Mouse (Mus musculus): ENCODE data around the gene A730049H05Rik. TPM values are rescaled to one million over a fixed set of nuclear protein-coding genes. Genes with fewer than 3 reads are reported as not detected.

Gene A730049H05Rik
- polyA plus RNA-seq, 1 experiment from 2014 or later, result 0.46 TPM

DNA sequence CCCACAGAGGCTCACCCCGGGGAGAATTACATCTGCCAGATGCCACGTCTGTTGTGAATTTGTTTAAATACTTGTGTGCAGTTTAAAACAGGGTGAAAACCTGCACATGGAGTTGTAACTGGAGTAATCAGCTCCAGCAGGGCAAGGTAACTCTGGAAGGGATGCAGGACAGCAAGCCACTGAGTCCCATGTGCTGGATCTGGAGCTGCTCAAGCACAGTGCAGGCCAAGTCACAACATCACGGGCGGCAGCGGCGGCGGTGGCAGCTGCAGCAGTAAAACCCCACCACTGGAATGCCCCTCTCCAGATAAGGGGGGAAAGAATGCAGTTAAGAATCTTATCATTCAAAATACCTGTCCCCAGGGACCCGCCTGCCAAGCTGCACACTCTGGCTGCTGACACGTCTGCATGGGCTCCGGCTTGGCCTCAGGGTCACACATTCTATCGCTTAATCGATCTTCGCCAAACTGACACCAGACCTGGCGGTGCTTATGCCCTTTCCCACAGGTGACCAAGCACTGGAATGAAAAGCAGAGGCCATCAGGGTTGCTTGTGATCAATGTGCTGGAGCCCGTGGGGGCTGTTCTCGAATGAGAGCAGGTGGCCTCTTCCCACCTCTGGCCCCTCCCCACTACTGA is 53.4 kb downstream of the A730049H05Rik start:
- no peak for ATAC-seq (ENCODE audit: low FRiP score)
- DNase-seq (ENCODE audit: low spot score), result no peak
- no peaks in the 10 kb centered on the region for H3K27me3 ChIP-seq (ENCODE audit: control insufficient read depth, insufficient read depth, low read length)

DNA sequence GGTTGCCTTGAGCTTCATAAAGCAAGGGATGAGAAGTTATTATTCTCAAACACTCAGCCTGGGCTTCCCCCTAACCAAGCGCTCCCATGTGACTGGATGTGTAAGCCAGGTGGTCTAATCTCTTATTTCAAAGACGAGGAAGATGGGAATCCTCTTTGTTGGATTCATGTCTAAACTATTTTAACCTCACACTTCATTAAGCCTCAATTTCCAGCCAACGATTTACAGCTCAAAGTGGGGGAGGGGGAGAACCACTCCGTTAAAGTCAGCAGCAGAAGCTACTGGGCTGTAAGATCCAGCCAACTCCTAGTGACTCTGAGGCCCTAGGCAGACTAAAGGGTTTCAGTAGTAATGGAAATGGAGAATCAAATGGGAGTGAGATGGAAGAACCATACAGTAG is 55.5 kb downstream of the A730049H05Rik start:
- H3K36me3 ChIP-seq (replicated peaks; ENCODE audit: control insufficient read depth, insufficient read depth), result no peaks in the 10 kb centered on the region
- no peak overlapping the region for H3K4me3 ChIP-seq (replicated peaks; ENCODE audit: low read length)
- ATAC-seq (ENCODE audit: low FRiP score) (no peak), DNase-seq (ENCODE audit: low spot score) (no peak)
- H3K9ac ChIP-seq, result no peak overlapping the region
- H3K4me1 ChIP-seq (replicated peaks; ENCODE audit: control insufficient read depth, insufficient read depth, low read length), result 0 out of 2 replicates have a peak, but pooled peaks cover 7% of the 10 kb centered on the region
- H3K9me3 ChIP-seq (ENCODE audit: control insufficient read depth, low read length), result no peaks in the 10 kb centered on the region
- H3K27me3 ChIP-seq (ENCODE audit: control insufficient read depth, insufficient read depth, low read length), result no peaks in the 10 kb centered on the region
- WGBS, result 66% methylated on average over 4 of the region's 4 CpGs
- no peak overlapping the region for H3K4me2 ChIP-seq (replicated peaks)
- H3K27ac ChIP-seq, result no peak overlapping the region

More for the DNA sequence above, 53.4 kb downstream of the A730049H05Rik start:
- 0 out of 2 replicates have a peak, but pooled peaks cover 7% of the 10 kb centered on the region for H3K4me1 ChIP-seq (replicated peaks; ENCODE audit: control insufficient read depth, insufficient read depth, low read length)
- 62% methylated on average over 16 of the region's 16 CpGs for WGBS
- H3K27ac ChIP-seq, result no peak overlapping the region
- no peak overlapping the region for H3K4me2 ChIP-seq (replicated peaks)
- no peaks in the 10 kb centered on the region for H3K36me3 ChIP-seq (replicated peaks; ENCODE audit: control insufficient read depth, insufficient read depth)
- H3K4me3 ChIP-seq (replicated peaks; ENCODE audit: low read length), result no peak overlapping the region
- no peaks in the 10 kb centered on the region for H3K9me3 ChIP-seq (ENCODE audit: control insufficient read depth, low read length)
- H3K9ac ChIP-seq, result no peak overlapping the region

DNA sequence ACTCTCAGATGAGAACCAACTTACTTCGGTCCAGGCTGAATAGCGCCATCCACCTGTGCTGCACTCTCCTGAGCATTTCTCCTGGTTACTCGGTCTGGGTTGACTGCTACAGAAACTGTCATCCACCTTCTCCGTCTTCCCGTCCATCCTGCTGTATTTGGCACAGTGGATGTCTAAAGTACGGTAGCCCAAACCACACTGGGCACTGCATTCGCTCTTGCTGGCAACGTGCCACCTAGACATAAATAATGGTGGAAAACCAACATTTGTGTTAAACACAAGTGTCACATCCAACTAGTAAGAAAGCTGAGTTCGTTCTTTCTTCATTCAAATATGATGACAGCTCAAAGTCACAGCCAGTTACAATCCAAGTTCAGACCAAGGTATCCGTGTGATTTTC is 56.5 kb downstream of the A730049H05Rik start:
- Histone ChIP-seq H3K27ac (no peak overlapping the region), H3K27me3 (ENCODE audit: control insufficient read depth, insufficient read depth, low read length) (no peaks in the 10 kb centered on the region), H3K4me1 (replicated peaks; ENCODE audit: control insufficient read depth, insufficient read depth, low read length) (0 out of 2 replicates have a peak, but pooled peaks cover 7% of the 10 kb centered on the region), H3K4me2 (replicated peaks) (no peak overlapping the region), H3K9me3 (ENCODE audit: control insufficient read depth, low read length) (no peaks in the 10 kb centered on the region), H3K36me3 (replicated peaks; ENCODE audit: control insufficient read depth, insufficient read depth) (no peaks in the 10 kb centered on the region), H3K4me3 (replicated peaks; ENCODE audit: low read length) (no peak overlapping the region), H3K9ac (no peak overlapping the region)
- DNase-seq (ENCODE audit: low spot score) (no peak), ATAC-seq (ENCODE audit: low FRiP score) (no peak)
- 85% methylated on average over 10 of the region's 10 CpGs for WGBS

DNA sequence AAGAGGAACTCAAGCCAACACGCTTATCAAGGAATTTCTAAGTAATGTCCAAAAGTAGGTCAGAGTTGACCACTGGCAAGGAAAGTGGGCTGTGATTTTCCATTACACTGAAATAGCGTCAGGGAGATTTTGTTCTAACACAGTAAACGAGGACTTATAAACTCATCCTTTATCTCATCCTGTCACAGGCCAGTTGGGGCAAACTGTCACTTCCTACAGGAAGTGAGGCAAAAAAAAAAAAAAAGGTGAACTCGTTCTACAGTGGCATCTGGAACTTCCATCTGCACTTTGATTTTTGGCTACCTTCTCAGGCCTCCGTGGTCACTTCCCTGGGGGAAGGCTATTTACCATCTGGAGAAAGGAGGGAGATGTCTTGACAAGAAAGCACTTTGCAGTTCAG is 58.6 kb downstream of the A730049H05Rik start:
- 83% methylated on average over 5 of the region's 5 CpGs for WGBS
- Histone ChIP-seq H3K27ac (no peak overlapping the region), H3K9ac (no peak overlapping the region), H3K4me1 (replicated peaks; ENCODE audit: control insufficient read depth, insufficient read depth, low read length) (no peaks in the 10 kb centered on the region), H3K4me2 (replicated peaks) (no peak overlapping the region), H3K9me3 (ENCODE audit: control insufficient read depth, low read length) (no peaks in the 10 kb centered on the region), H3K4me3 (replicated peaks; ENCODE audit: low read length) (no peak overlapping the region), H3K36me3 (replicated peaks; ENCODE audit: control insufficient read depth, insufficient read depth) (no peaks in the 10 kb centered on the region), H3K27me3 (ENCODE audit: control insufficient read depth, insufficient read depth, low read length) (no peaks in the 10 kb centered on the region)
- DNase-seq (ENCODE audit: low spot score) (no peak), ATAC-seq (ENCODE audit: low FRiP score) (no peak)

DNA sequence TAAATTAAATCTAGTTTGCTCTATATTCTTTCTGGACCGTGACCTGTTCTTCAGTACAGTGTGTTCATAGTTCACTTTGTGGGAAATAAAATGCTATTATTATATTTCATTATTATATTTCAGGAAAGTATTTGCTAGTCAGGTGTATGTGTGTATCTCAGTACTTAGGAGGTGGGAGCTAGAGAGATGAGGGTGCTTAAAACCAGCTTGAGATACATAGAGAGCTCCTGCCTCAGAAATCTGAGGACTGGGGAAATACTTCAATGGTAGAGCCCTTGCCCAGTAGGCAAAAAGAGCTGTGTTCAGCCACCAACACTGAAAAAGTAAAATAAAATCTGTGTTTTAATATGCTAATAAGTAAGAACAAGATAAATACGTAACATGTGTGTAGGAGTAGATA is 59.1 kb downstream of the A730049H05Rik start:
- Histone ChIP-seq H3K27me3 (ENCODE audit: control insufficient read depth, insufficient read depth, low read length) (no peaks in the 10 kb centered on the region), H3K36me3 (replicated peaks; ENCODE audit: control insufficient read depth, insufficient read depth) (no peaks in the 10 kb centered on the region), H3K27ac (no peak overlapping the region), H3K4me3 (replicated peaks; ENCODE audit: low read length) (no peak overlapping the region), H3K4me1 (replicated peaks; ENCODE audit: control insufficient read depth, insufficient read depth, low read length) (no peaks in the 10 kb centered on the region), H3K4me2 (replicated peaks) (no peak overlapping the region), H3K9me3 (ENCODE audit: control insufficient read depth, low read length) (no peaks in the 10 kb centered on the region), H3K9ac (no peak overlapping the region)
- DNase-seq (ENCODE audit: low spot score) (no peak), ATAC-seq (ENCODE audit: low FRiP score) (no peak)
- WGBS, result 94% methylated on average over 2 of the region's 2 CpGs

DNA sequence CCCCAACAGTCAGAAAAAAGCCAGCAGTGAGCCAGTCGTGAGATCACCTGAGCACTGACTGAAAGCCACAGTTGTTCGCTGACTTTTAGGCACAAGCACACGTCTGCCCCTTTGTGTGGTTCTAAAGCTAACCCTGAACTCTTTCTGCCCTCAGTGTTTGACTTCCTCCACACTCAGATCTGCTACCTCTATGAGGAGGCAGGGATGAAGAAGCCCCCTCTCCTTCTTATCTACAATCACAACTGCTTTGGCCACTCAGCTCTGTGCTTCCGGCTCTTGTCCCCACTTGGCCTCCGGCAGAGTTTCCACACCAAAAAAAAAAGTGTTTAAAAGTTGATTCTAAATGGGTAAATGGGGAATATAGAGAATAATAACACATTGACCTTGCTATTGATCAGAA is 59.8 kb downstream of the A730049H05Rik start:
- Histone ChIP-seq H3K36me3 (replicated peaks; ENCODE audit: control insufficient read depth, insufficient read depth) (no peaks in the 10 kb centered on the region), H3K4me3 (replicated peaks; ENCODE audit: low read length) (no peak overlapping the region), H3K27ac (no peak overlapping the region), H3K27me3 (ENCODE audit: control insufficient read depth, insufficient read depth, low read length) (no peaks in the 10 kb centered on the region), H3K9me3 (ENCODE audit: control insufficient read depth, low read length) (no peaks in the 10 kb centered on the region), H3K9ac (no peak overlapping the region), H3K4me2 (replicated peaks) (no peak overlapping the region), H3K4me1 (replicated peaks; ENCODE audit: control insufficient read depth, insufficient read depth, low read length) (no peaks in the 10 kb centered on the region)
- 84% methylated on average over 5 of the region's 5 CpGs for WGBS
- ATAC-seq (ENCODE audit: low FRiP score) (no peak), DNase-seq (ENCODE audit: low spot score) (no peak)

DNA sequence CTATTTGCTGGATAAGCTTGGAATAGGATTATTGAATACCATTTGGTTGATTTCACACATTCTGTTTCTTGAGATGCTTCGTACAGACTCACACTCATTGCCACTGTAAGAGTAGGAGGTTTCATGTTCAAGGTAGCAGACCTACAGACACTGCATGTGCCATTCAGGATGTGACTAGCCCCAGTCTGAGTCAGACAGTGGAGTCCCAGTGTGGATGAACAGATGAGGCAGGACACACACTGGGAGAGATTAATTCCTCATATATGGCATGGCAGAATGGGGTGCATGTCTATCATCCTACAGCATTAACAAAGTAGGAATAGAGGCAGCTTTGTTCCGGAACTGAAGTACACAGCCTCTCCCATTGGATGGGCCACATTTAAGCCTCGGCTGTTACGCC is 61.0 kb downstream of the A730049H05Rik start:
- no peak overlapping the region for H3K4me2 ChIP-seq (replicated peaks)
- H3K36me3 ChIP-seq (replicated peaks; ENCODE audit: control insufficient read depth, insufficient read depth), result no peaks in the 10 kb centered on the region
- 98% methylated on average over 4 of the region's 4 CpGs for WGBS
- no peak for ATAC-seq (ENCODE audit: low FRiP score)
- H3K27me3 ChIP-seq (ENCODE audit: control insufficient read depth, insufficient read depth, low read length), result no peaks in the 10 kb centered on the region
- H3K4me1 ChIP-seq (replicated peaks; ENCODE audit: control insufficient read depth, insufficient read depth, low read length), result no peaks in the 10 kb centered on the region
- H3K9ac ChIP-seq, result no peak overlapping the region
- H3K4me3 ChIP-seq (replicated peaks; ENCODE audit: low read length), result no peak overlapping the region
- DNase-seq (ENCODE audit: low spot score), result no peak
- H3K27ac ChIP-seq, result no peak overlapping the region
- no peaks in the 10 kb centered on the region for H3K9me3 ChIP-seq (ENCODE audit: control insufficient read depth, low read length)

DNA sequence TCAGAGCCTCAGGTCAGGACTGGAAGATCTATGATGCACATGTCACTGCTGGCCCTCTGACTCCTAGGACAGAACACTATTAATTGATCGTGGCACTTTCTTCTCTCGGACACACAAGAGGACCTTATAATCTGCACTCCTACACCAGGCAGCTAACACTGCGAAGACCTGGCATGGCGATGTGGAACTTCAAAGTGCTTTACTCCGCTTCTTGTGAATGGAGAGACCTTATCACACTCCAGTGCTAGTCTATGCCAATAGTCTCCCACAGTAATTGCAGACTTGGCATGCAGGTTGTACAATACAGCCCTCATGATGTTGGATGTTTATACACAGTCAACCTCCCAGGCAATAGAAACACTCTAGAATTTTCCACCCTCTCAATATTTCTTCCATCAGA is 62.5 kb downstream of the A730049H05Rik start:
- ATAC-seq (ENCODE audit: low FRiP score) (no peak), DNase-seq (ENCODE audit: low spot score) (no peak)
- Histone ChIP-seq H3K9ac (no peak overlapping the region), H3K27ac (no peak overlapping the region), H3K4me2 (replicated peaks) (no peak overlapping the region), H3K4me1 (replicated peaks; ENCODE audit: control insufficient read depth, insufficient read depth, low read length) (peaks cover 7% of the 10 kb centered on the region; the same call in 1 of the 2 replicates), H3K27me3 (ENCODE audit: control insufficient read depth, insufficient read depth, low read length) (no peaks in the 10 kb centered on the region), H3K36me3 (replicated peaks; ENCODE audit: control insufficient read depth, insufficient read depth) (no peaks in the 10 kb centered on the region), H3K9me3 (ENCODE audit: control insufficient read depth, low read length) (no peaks in the 10 kb centered on the region), H3K4me3 (replicated peaks; ENCODE audit: low read length) (no peak overlapping the region)
- WGBS, result 92% methylated on average over 5 of the region's 5 CpGs

DNA sequence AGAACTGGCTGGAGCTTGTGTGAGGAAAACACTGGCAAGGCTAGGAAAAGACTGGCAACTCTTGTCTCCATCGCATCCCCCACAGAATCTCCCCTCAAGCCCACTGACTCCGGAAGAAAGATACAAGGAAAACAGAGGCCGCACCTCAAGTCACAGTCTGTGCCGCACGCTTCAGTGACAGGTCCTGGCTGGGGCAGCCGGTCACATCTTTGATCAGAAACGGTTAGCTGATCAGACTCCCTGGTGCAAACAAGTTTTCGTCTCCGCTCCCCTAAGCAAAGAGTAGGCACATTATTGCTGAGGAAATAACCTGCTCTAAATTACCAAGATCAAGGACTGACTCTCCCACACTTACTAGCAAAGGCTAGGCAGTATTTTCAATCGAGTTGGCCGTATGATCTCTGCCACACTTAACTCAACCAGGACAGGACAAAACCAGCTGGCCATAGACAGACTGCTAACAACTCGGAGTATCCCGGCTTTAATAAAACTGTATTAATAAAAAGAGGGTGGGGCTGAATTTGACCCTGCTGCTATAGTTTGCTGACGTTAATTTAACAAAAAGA is 63.5 kb downstream of the A730049H05Rik start:
- DNase-seq (ENCODE audit: low spot score), result no peak
- no peak overlapping the region for H3K4me2 ChIP-seq (replicated peaks)
- no peak overlapping the region for H3K27ac ChIP-seq
- H3K9me3 ChIP-seq (ENCODE audit: control insufficient read depth, low read length), result no peaks in the 10 kb centered on the region
- no peaks in the 10 kb centered on the region for H3K36me3 ChIP-seq (replicated peaks; ENCODE audit: control insufficient read depth, insufficient read depth)
- ATAC-seq (ENCODE audit: low FRiP score), result no peak
- WGBS, result 77% methylated on average over 14 of the region's 14 CpGs
- H3K9ac ChIP-seq, result no peak overlapping the region
- no peak overlapping the region for H3K4me3 ChIP-seq (replicated peaks; ENCODE audit: low read length)
- peaks cover 7% of the 10 kb centered on the region; the same call in 1 of the 2 replicates for H3K4me1 ChIP-seq (replicated peaks; ENCODE audit: control insufficient read depth, insufficient read depth, low read length)
- no peaks in the 10 kb centered on the region for H3K27me3 ChIP-seq (ENCODE audit: control insufficient read depth, insufficient read depth, low read length)
